Mouse (Mus musculus) WW6 (cell line): ENCODE results near the gene Cmip.

ENCODE experiments used
- DNase-seq: peaks from one replicate; pipeline ENCODE4 v3.0.0-alpha.2; 2013; ENCODE audit warnings: low read depth, low spot score

Gene Cmip

GRCm38 (mm10) chr8:117257821-117258575 lies 1.1 kb downstream of the Cmip start:
- DNase-seq = no peak

- no peak for DNase-seq
Measured at GRCm38 (mm10) chr8:117258576-117259040, 1.7 kb downstream of the Cmip start.

- DNase-seq = no peak
Measured at GRCm38 (mm10) chr8:117259431-117260001, 2.7 kb downstream of the Cmip start.

GRCm38 (mm10) chr8:117260234-117260929 lies 3.5 kb downstream of the Cmip start:
- DNase-seq = no peak

- DNase-seq = no peak
Measured at GRCm38 (mm10) chr8:117260930-117261475, 4.1 kb downstream of the Cmip start.

- no peak for DNase-seq
Measured at GRCm38 (mm10) chr8:117261702-117262101, 4.8 kb downstream of the Cmip start.

GRCm38 (mm10) chr8:117262685-117263084 lies 5.8 kb downstream of the Cmip start:
- DNase-seq = no peak

- DNase-seq = no peak
Measured at GRCm38 (mm10) chr8:117263442-117263841, 6.6 kb downstream of the Cmip start.

GRCm38 (mm10) chr8:117265079-117265478 lies 8.2 kb downstream of the Cmip start:
- no peak for DNase-seq

GRCm38 (mm10) chr8:117267403-117268129 lies 10.7 kb downstream of the Cmip start:
- no peak for DNase-seq

- DNase-seq = no peak
Measured at GRCm38 (mm10) chr8:117278234-117278633, 21.4 kb downstream of the Cmip start.

- no peak for DNase-seq
Measured at GRCm38 (mm10) chr8:117278668-117279132, 21.8 kb downstream of the Cmip start.

- no peak for DNase-seq
Measured at GRCm38 (mm10) chr8:117280488-117280887, 23.6 kb downstream of the Cmip start.

GRCm38 (mm10) chr8:117281676-117282075 lies 24.8 kb downstream of the Cmip start:
- DNase-seq = no peak

- DNase-seq = no peak
Measured at GRCm38 (mm10) chr8:117282141-117282950, 25.5 kb downstream of the Cmip start.

GRCm38 (mm10) chr8:117284768-117285484 lies 28.1 kb downstream of the Cmip start:
- no peak for DNase-seq

- no peak for DNase-seq
Measured at GRCm38 (mm10) chr8:117287966-117288365, 31.1 kb downstream of the Cmip start.

- no peak for DNase-seq
Measured at GRCm38 (mm10) chr8:117289016-117289415, 32.2 kb downstream of the Cmip start.

GRCm38 (mm10) chr8:117290506-117290905 lies 33.6 kb downstream of the Cmip start:
- DNase-seq = no peak

- no peak for DNase-seq
Measured at GRCm38 (mm10) chr8:117292262-117292661, 35.4 kb downstream of the Cmip start.
